Mouse (Mus musculus) limb, embryonic 14.5 days (tissue): ENCODE results near the gene Gm11034. TPM values are rescaled to one million over a fixed set of nuclear protein-coding genes. Genes with fewer than 3 reads are reported as not detected.

Source experiments
- ATAC-seq: fragments of 200-750 bp; cut with Nextera tagmentation; 2 replicates; pipeline ENCODE4 v1.8.0; 2017; ENCODE audit warnings: low read depth, moderate number of reproducible peaks, moderate TSS enrichment; ENCODE audit not compliant: low FRiP score
- DNase-seq: peaks from one replicate; pipeline ENCODE4 v3.0.0-alpha.2; 2015; ENCODE audit warnings: low spot score
- H3K27ac ChIP-seq: fragments of 300-500 bp; sonication (generic); replicated peaks from 2 replicates; pipeline ENCODE4 v1.5.1; 2014; ENCODE audit warnings: low read depth, mild to moderate bottlenecking, low read length, moderate library complexity, mixed read lengths
- H3K27me3 ChIP-seq: fragments of 300-500 bp; sonication (generic); 2 replicates; pipeline ENCODE4 v1.6.1; 2014; ENCODE audit warnings: low read length, mixed read lengths; ENCODE audit not compliant: control insufficient read depth, insufficient read depth
- H3K36me3 ChIP-seq: fragments of 300-500 bp; sonication (generic); 2 replicates; pipeline ENCODE4 v1.6.1; 2014; ENCODE audit warnings: mild to moderate bottlenecking, low read length, moderate library complexity, mixed read lengths; ENCODE audit not compliant: control insufficient read depth, insufficient read depth
- H3K4me1 ChIP-seq: fragments of 300-500 bp; sonication (generic); 2 replicates; pipeline ENCODE4 v1.6.1; 2014; ENCODE audit warnings: antibody characterized with exemption, low read length, mixed read lengths; ENCODE audit not compliant: control insufficient read depth, insufficient read depth
- H3K4me2 ChIP-seq: fragments of 300-500 bp; sonication (generic); replicated peaks from 2 replicates; pipeline ENCODE4 v1.6.1; 2014; ENCODE audit warnings: low read depth, mild to moderate bottlenecking, low read length, moderate library complexity; ENCODE audit not compliant: severe bottlenecking
- H3K4me3 ChIP-seq: fragments of 300-500 bp; sonication (generic); replicated peaks from 2 replicates; pipeline ENCODE4 v1.5.1; 2014; ENCODE audit warnings: low read length
- H3K9ac ChIP-seq: fragments of 300-500 bp; sonication (generic); 2 replicates; pipeline ENCODE4 v1.6.1; 2014; ENCODE audit warnings: mild to moderate bottlenecking, low read depth, low read length, moderate library complexity; ENCODE audit not compliant: severe bottlenecking
- H3K9me3 ChIP-seq: fragments of 300-500 bp; sonication (generic); 2 replicates; pipeline ENCODE4 v1.6.1; 2016; ENCODE audit warnings: low read length; ENCODE audit not compliant: control insufficient read depth
- POLR2A ChIP-seq: fragments of 200-500 bp; IDR thresholded peaks from 2 replicates; pipeline ENCODE4 v1.8.0; 2012; ENCODE audit warnings: inconsistent platforms, mild to moderate bottlenecking, moderate library complexity, borderline replicate concordance; ENCODE audit not compliant: insufficient read depth, insufficient read length; ENCODE audit errors: extremely low read depth
- WGBS: fragments of 180-500 bp; shearing (Covaris S2); extraction: QIAGEN DNeasy Blood & Tissue Kit; methylation state at CpG from one replicate; pipeline ENCODE4 v1.1.7; 2014; 5-methylcytosine and 5-hydroxymethylcytosine counted together
- polyA plus RNA-seq, 2 experiments: library from polyadenylated mRNA; depleted of rRNA in 1 of 2; stranded (reverse) in 1 of 2; unstranded in 1 of 2; fragments of >200 nt; fragmentation: Nextera tagmentation in 1 of 2; extraction: Ambion mirVana in 1 of 2; gene quantifications; 2 replicates each; pipeline versions ENCODE4 v1.2.1 to v1.2.3; 2012 to 2014

The Gm11034 gene
- polyA plus RNA-seq, 2 experiments, result not detected

- 37% methylated on average over 4 of the region's 4 CpGs for WGBS
- TF ChIP-seq POLR2A, result no peak
- Histone ChIP-seq H3K36me3 (peaks cover 7% of the 10 kb centered on the region; the same call in 1 of the 2 replicates), H3K4me3 (no peak overlapping the region), H3K27ac (no peak overlapping the region), H3K4me2 (no peak overlapping the region), H3K27me3 (no peaks in the 10 kb centered on the region), H3K9me3 (no peaks in the 10 kb centered on the region), H3K9ac (no peak overlapping the region), H3K4me1 (0 out of 2 replicates have a peak, but pooled peaks cover 5% of the 10 kb centered on the region)
- ATAC-seq, result no peak
- DNase-seq, result no peak
Measured at GRCm38 (mm10) chr8:72260585-72260984, 47.1 kb upstream of the Gm11034 start.

- ATAC-seq (no peak), DNase-seq (no peak)
- no peaks in the 10 kb centered on the region for H3K9me3 ChIP-seq
- 63% methylated on average over 2 of the region's 2 CpGs for WGBS
- peaks cover 14% of the 10 kb centered on the region; the same call in 1 of the 2 replicates for H3K36me3 ChIP-seq
- no peak overlapping the region for H3K4me3 ChIP-seq
- H3K4me2 ChIP-seq, result no peak overlapping the region
- no peaks in the 10 kb centered on the region for H3K27me3 ChIP-seq
- no peak overlapping the region for H3K27ac ChIP-seq
- no peak overlapping the region for H3K9ac ChIP-seq
- 0 out of 2 replicates have a peak, but pooled peaks cover 5% of the 10 kb centered on the region for H3K4me1 ChIP-seq
- no peak for TF ChIP-seq POLR2A
Measured at GRCm38 (mm10) chr8:72259862-72260261, 46.4 kb upstream of the Gm11034 start.

GRCm38 (mm10) chr8:72257902-72258238 lies 44.4 kb upstream of the Gm11034 start:
- H3K36me3 ChIP-seq, result peaks cover 28% of the 10 kb centered on the region
- WGBS, result 100% methylated on average over 1 of the region's 1 CpGs
- H3K27me3 ChIP-seq, result no peaks in the 10 kb centered on the region
- no peaks in the 10 kb centered on the region for H3K9me3 ChIP-seq
- ATAC-seq, result no peak
- 0 out of 2 replicates have a peak, but pooled peaks cover 5% of the 10 kb centered on the region for H3K4me1 ChIP-seq
- TF ChIP-seq POLR2A, result no peak
- no peak overlapping the region for H3K4me3 ChIP-seq
- no peak for DNase-seq
- no peak overlapping the region for H3K27ac ChIP-seq
- no peak overlapping the region for H3K9ac ChIP-seq
- no peak overlapping the region for H3K4me2 ChIP-seq

GRCm38 (mm10) chr8:72257171-72257901 lies 43.9 kb upstream of the Gm11034 start:
- H3K9me3 ChIP-seq, result no peaks in the 10 kb centered on the region
- ATAC-seq (no peak), DNase-seq (peak; percentile 17)
- H3K27ac ChIP-seq, result no peak overlapping the region
- peaks cover 33% of the 10 kb centered on the region for H3K36me3 ChIP-seq
- WGBS, result 57% methylated on average over 7 of the region's 7 CpGs
- H3K9ac ChIP-seq, result no peak overlapping the region
- no peak overlapping the region for H3K4me3 ChIP-seq
- H3K4me2 ChIP-seq, result no peak overlapping the region
- H3K4me1 ChIP-seq, result 0 out of 2 replicates have a peak, but pooled peaks cover 5% of the 10 kb centered on the region
- no peaks in the 10 kb centered on the region for H3K27me3 ChIP-seq
- TF ChIP-seq POLR2A, result no peak

- Histone ChIP-seq H3K9ac (no peak overlapping the region), H3K9me3 (no peaks in the 10 kb centered on the region), H3K36me3 (peaks cover 7% of the 10 kb centered on the region), H3K27me3 (no peaks in the 10 kb centered on the region), H3K27ac (no peak overlapping the region), H3K4me1 (0 out of 2 replicates have a peak, but pooled peaks cover 6% of the 10 kb centered on the region), H3K4me2 (no peak overlapping the region), H3K4me3 (no peak overlapping the region)
- DNase-seq (no peak), ATAC-seq (no peak)
- TF ChIP-seq POLR2A, result no peak
- WGBS, result 72% methylated on average over 2 of the region's 2 CpGs
Measured at GRCm38 (mm10) chr8:72244610-72245009, 31.2 kb upstream of the Gm11034 start.
